Mouse (Mus musculus) E14TG2a.4 (cell line): ENCODE measurements at regions not wholly inside any gene's neighbourhood (a gene's known extent, or its start where the extent isn't known, plus 50 kb on each side); places are given as distances from the start of the nearest gene placed in this dataset.

ENCODE experiments used
- CTCF ChIP-seq: conservative IDR thresholded peaks from 2 replicates; pipeline ENCODE4 v1.5.1; 2014; ENCODE audit warnings: low read length
- NANOG ChIP-seq: IDR thresholded peaks from 2 replicates; pipeline ENCODE4 v1.6.1; 2014; ENCODE audit warnings: borderline replicate concordance, low read length, mixed read lengths
- POU5F1 ChIP-seq: IDR thresholded peaks from 2 replicates; pipeline ENCODE4 v1.6.1; 2014; ENCODE audit warnings: low read length, borderline replicate concordance

- TF ChIP-seq CTCF = no peak
- no peak for TF ChIP-seq NANOG
- TF ChIP-seq POU5F1 = no peak
Measured at GRCm38 (mm10) chr5:128513261-128513660, 80.4 kb upstream of the Tmem132d start.
